Mouse (Mus musculus): ENCODE data around the gene Ddx42.

- TF ChIP-seq CTCF (IDR thresholded peaks at IDR 0.05) (no peak), EP300 (IDR thresholded peaks at IDR 0.05) (peak; percentile 78)
Measured at GRCm38 (mm10) chr11:106272644-106273310, 56.1 kb downstream of the Ddx42 start, which contains the start of gene Smarcd2.

All from lung, postnatal 0 days (tissue).